Mouse (Mus musculus): ENCODE data around the gene Pde9a. TPM values are rescaled to one million over a fixed set of nuclear protein-coding genes. Genes with fewer than 3 reads are reported as not detected.

The Pde9a gene
- polyA plus RNA-seq, 1 experiment = not detected

GRCm38 (mm10) chr17:31462506-31462905 is 76.5 kb downstream of the Pde9a start:
- Histone ChIP-seq H3K4me1 (ENCODE audit: control insufficient read depth, insufficient read depth, low read length) (peaks cover 3% of the 10 kb centered on the region; the same call in 1 of the 2 replicates), H3K4me3 (ENCODE audit: insufficient read depth, low read depth, low read length) (no peak overlapping the region), H3K27ac (ENCODE audit: insufficient read depth, low read depth, low read length) (no peak overlapping the region)
- no peak for TF ChIP-seq CTCF (IDR thresholded peaks at IDR 0.05; ENCODE audit: insufficient read depth, low read depth, low read length)
- TF ChIP-seq POLR2A (IDR thresholded peaks at IDR 0.05; ENCODE audit: insufficient read depth, low read depth, low read length) = no peak
- WGBS = 88% methylated on average over 2 of the region's 2 CpGs

- TF ChIP-seq CTCF (IDR thresholded peaks at IDR 0.05; ENCODE audit: insufficient read depth, low read depth, low read length) = no peak
- H3K27ac ChIP-seq (ENCODE audit: insufficient read depth, low read depth, low read length) = no peak overlapping the region
- H3K4me1 ChIP-seq (ENCODE audit: control insufficient read depth, insufficient read depth, low read length) = peaks cover 9% of the 10 kb centered on the region
- WGBS = 93% methylated on average over 3 of the region's 3 CpGs
- H3K4me3 ChIP-seq (ENCODE audit: insufficient read depth, low read depth, low read length) = no peak overlapping the region
Measured at GRCm38 (mm10) chr17:31466854-31467253, 80.8 kb downstream of the Pde9a start.

GRCm38 (mm10) chr17:31468496-31468895 is 82.5 kb downstream of the Pde9a start:
- peaks cover 9% of the 10 kb centered on the region for H3K4me1 ChIP-seq (ENCODE audit: control insufficient read depth, insufficient read depth, low read length)
- no peak overlapping the region for H3K4me3 ChIP-seq (ENCODE audit: insufficient read depth, low read depth, low read length)
- no peak overlapping the region for H3K27ac ChIP-seq (ENCODE audit: insufficient read depth, low read depth, low read length)
- 80% methylated on average over 5 of the region's 5 CpGs for WGBS
- TF ChIP-seq POLR2A (IDR thresholded peaks at IDR 0.05; ENCODE audit: insufficient read depth, low read depth, low read length) = no peak
- no peak for TF ChIP-seq CTCF (IDR thresholded peaks at IDR 0.05; ENCODE audit: insufficient read depth, low read depth, low read length)

GRCm38 (mm10) chr17:31470766-31471418 is 84.9 kb downstream of the Pde9a start:
- H3K4me1 ChIP-seq (ENCODE audit: control insufficient read depth, insufficient read depth, low read length) = peaks cover 9% of the 10 kb centered on the region
- WGBS = 37% methylated on average over 5 of the region's 5 CpGs
- no peak for TF ChIP-seq POLR2A (IDR thresholded peaks at IDR 0.05; ENCODE audit: insufficient read depth, low read depth, low read length)
- TF ChIP-seq CTCF (IDR thresholded peaks at IDR 0.05; ENCODE audit: insufficient read depth, low read depth, low read length) = no peak
- no peak overlapping the region for H3K4me3 ChIP-seq (ENCODE audit: insufficient read depth, low read depth, low read length)
- H3K27ac ChIP-seq (ENCODE audit: insufficient read depth, low read depth, low read length) = no peak overlapping the region

- H3K4me3 ChIP-seq (ENCODE audit: insufficient read depth, low read depth, low read length) = no peak overlapping the region
- WGBS = 85% methylated on average over 6 of the region's 6 CpGs
- no peak for TF ChIP-seq CTCF (IDR thresholded peaks at IDR 0.05; ENCODE audit: insufficient read depth, low read depth, low read length)
- no peak for TF ChIP-seq POLR2A (IDR thresholded peaks at IDR 0.05; ENCODE audit: insufficient read depth, low read depth, low read length)
- H3K4me1 ChIP-seq (ENCODE audit: control insufficient read depth, insufficient read depth, low read length) = peaks cover 9% of the 10 kb centered on the region
- H3K27ac ChIP-seq (ENCODE audit: insufficient read depth, low read depth, low read length) = no peak overlapping the region
Measured at GRCm38 (mm10) chr17:31474388-31474787, 88.4 kb downstream of the Pde9a start.

- Histone ChIP-seq H3K27ac (ENCODE audit: insufficient read depth, low read depth, low read length) (no peak overlapping the region), H3K4me1 (ENCODE audit: control insufficient read depth, insufficient read depth, low read length) (no peaks in the 10 kb centered on the region), H3K4me3 (ENCODE audit: insufficient read depth, low read depth, low read length) (no peak overlapping the region)
- TF ChIP-seq CTCF (IDR thresholded peaks at IDR 0.05; ENCODE audit: insufficient read depth, low read depth, low read length) (no peak), POLR2A (IDR thresholded peaks at IDR 0.05; ENCODE audit: insufficient read depth, low read depth, low read length) (no peak)
- 76% methylated on average over 7 of the region's 7 CpGs for WGBS
Measured at GRCm38 (mm10) chr17:31478606-31479005, 92.6 kb downstream of the Pde9a start.

- 75% methylated on average over 11 of the region's 11 CpGs for WGBS
- no peak overlapping the region for H3K4me3 ChIP-seq (ENCODE audit: insufficient read depth, low read depth, low read length)
- TF ChIP-seq POLR2A (IDR thresholded peaks at IDR 0.05; ENCODE audit: insufficient read depth, low read depth, low read length) (no peak), CTCF (IDR thresholded peaks at IDR 0.05; ENCODE audit: insufficient read depth, low read depth, low read length) (no peak)
- H3K4me1 ChIP-seq (ENCODE audit: control insufficient read depth, insufficient read depth, low read length) = no peaks in the 10 kb centered on the region
- H3K27ac ChIP-seq (ENCODE audit: insufficient read depth, low read depth, low read length) = no peak overlapping the region
Measured at GRCm38 (mm10) chr17:31479108-31479844, 93.3 kb downstream of the Pde9a start.

GRCm38 (mm10) chr17:31486616-31487198 is 100.7 kb downstream of the Pde9a start:
- Histone ChIP-seq H3K4me3 (ENCODE audit: insufficient read depth, low read depth, low read length) (no peak overlapping the region), H3K4me1 (ENCODE audit: control insufficient read depth, insufficient read depth, low read length) (peaks cover 3% of the 10 kb centered on the region), H3K27ac (ENCODE audit: insufficient read depth, low read depth, low read length) (0 out of 2 replicates have a peak overlapping the region, but pooled peaks have one; percentile 20)
- TF ChIP-seq POLR2A (IDR thresholded peaks at IDR 0.05; ENCODE audit: insufficient read depth, low read depth, low read length) (no peak), CTCF (IDR thresholded peaks at IDR 0.05; ENCODE audit: insufficient read depth, low read depth, low read length) (no peak)
- 63% methylated on average over 10 of the region's 10 CpGs for WGBS

GRCm38 (mm10) chr17:31487433-31488060 is 101.5 kb downstream of the Pde9a start:
- Histone ChIP-seq H3K4me1 (ENCODE audit: control insufficient read depth, insufficient read depth, low read length) (peaks cover 3% of the 10 kb centered on the region), H3K27ac (ENCODE audit: insufficient read depth, low read depth, low read length) (no peak overlapping the region), H3K4me3 (ENCODE audit: insufficient read depth, low read depth, low read length) (no peak overlapping the region)
- TF ChIP-seq CTCF (IDR thresholded peaks at IDR 0.05; ENCODE audit: insufficient read depth, low read depth, low read length) (no peak), POLR2A (IDR thresholded peaks at IDR 0.05; ENCODE audit: insufficient read depth, low read depth, low read length) (no peak)
- 53% methylated on average over 6 of the region's 6 CpGs for WGBS
